Mouse (Mus musculus) adipocyte (in vitro differentiated cells): Measurements from ENCODE around the gene Gtf2ird1.

Source experiments
- DNase-seq: peaks from one replicate; pipeline ENCODE4 v3.0.0-alpha.2; 2016; ENCODE audit warnings: low spot score

Gene Gtf2ird1

GRCm38 (mm10) chr5:134312691-134313450 is 143.6 kb downstream of the Gtf2ird1 start:
- peak; percentile 71 for DNase-seq

- DNase-seq, result peak; percentile 59
These were observed 144.6 kb downstream of the Gtf2ird1 start for GRCm38 (mm10) chr5:134311894-134312411.

GRCm38 (mm10) chr5:134310201-134310600 is 146.3 kb downstream of the Gtf2ird1 start:
- DNase-seq, result no peak

GRCm38 (mm10) chr5:134309345-134309744 is 147.2 kb downstream of the Gtf2ird1 start:
- no peak for DNase-seq
